Mouse (Mus musculus): Measurements from ENCODE around the gene Dcun1d3. TPM values are rescaled to one million over a fixed set of nuclear protein-coding genes. Genes with fewer than 3 reads are reported as not detected.

Dcun1d3 gene
- polyA plus RNA-seq, 1 experiment from 2014 or later: 17.7 TPM

DNA sequence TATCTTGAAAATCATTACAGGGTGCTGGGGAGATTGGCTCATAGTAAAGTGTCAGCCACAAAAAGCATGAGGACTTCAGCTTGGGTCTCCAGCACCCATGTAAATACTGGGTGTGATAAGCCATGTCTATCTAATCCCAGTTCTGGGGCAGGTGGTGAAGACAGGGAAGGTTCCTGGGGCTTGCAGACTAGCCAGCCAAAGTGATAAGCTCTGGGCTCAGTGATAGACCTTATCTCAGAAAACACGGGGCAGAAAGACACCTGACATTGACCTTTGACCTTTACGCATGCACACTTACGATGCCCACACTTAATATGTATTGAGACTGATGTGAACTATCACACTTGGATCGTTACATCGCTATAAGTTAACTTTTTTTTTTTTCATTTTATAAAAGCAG lies 31.6 kb downstream of the Dcun1d3 start:
- Histone ChIP-seq H3K9me3 (no peaks in the 10 kb centered on the region), H3K4me1 (replicated peaks) (peaks cover 22% of the 10 kb centered on the region), H3K9ac (no peak overlapping the region), H3K36me3 (peaks cover 10% of the 10 kb centered on the region), H3K27me3 (no peaks in the 10 kb centered on the region), H3K27ac (replicated peaks) (no peak overlapping the region), H3K4me3 (no peak overlapping the region), H3K4me2 (no peak overlapping the region)
- 93% methylated on average over 5 of the region's 5 CpGs for WGBS
- no peak for ATAC-seq (ENCODE audit: low read depth)

GRCm38 (mm10) chr7:119862167-119862566 lies 33.9 kb downstream of the Dcun1d3 start:
- H3K36me3 ChIP-seq: peaks cover 20% of the 10 kb centered on the region
- no peak overlapping the region for H3K4me2 ChIP-seq
- no peaks in the 10 kb centered on the region for H3K9me3 ChIP-seq
- no peaks in the 10 kb centered on the region for H3K27me3 ChIP-seq
- peak overlapping the region; percentile 72 for H3K27ac ChIP-seq (replicated peaks)
- 0 out of 2 replicates have a peak overlapping the region, but pooled peaks have one; percentile 53 for H3K9ac ChIP-seq
- ATAC-seq (ENCODE audit: low read depth): peak; percentile 62; the same call in 1 of the 2 replicates
- peaks cover 22% of the 10 kb centered on the region for H3K4me1 ChIP-seq (replicated peaks)
- whole genome bisulfite sequencing: 29% methylated on average over 1 of the region's 1 CpGs
- H3K4me3 ChIP-seq: no peak overlapping the region

DNA sequence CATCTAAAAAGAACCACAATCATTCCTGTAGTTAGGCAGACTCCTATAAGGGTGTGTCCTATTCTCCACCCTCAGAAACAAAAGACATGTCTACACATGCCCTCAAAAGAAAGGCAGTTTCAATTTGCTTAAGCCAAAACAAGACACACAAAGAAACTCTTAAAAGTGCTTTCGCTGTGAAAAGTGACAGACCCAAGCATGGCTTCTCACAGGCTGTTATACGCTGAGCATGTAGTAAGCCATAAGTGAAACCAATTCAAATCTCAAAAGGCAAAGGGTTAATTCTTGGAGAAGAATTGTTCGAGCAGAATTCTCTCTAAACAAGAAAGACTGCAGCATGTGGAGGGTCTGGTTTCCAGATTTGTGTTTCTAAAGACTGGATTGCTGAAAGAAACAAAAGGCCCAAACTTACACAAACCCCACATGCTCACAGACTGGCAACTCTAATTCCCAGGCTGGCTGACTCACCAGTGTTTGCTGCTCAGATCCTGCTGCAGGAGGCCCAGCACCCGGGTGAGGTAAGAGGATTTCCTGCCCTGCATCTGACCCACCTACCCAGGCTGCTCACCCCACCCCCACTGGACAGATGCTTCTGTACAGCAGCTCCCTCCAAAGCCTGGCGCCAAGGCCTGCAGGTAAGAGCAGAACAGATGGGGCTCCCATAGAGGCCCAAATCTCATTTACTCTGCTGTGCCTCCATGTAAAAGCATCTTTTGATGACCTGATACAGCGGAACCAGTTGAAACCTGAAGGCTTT lies 34.6 kb downstream of the Dcun1d3 start:
- H3K9me3 ChIP-seq: no peaks in the 10 kb centered on the region
- H3K4me2 ChIP-seq: no peak overlapping the region
- peak; percentile 81 for ATAC-seq (ENCODE audit: low read depth)
- peak overlapping the region; percentile 72 for H3K27ac ChIP-seq (replicated peaks)
- H3K4me3 ChIP-seq: no peak overlapping the region
- WGBS: 19% methylated on average over 6 of the region's 6 CpGs
- H3K36me3 ChIP-seq: peaks cover 24% of the 10 kb centered on the region
- H3K4me1 ChIP-seq (replicated peaks): peaks cover 22% of the 10 kb centered on the region
- H3K27me3 ChIP-seq: no peaks in the 10 kb centered on the region
- H3K9ac ChIP-seq: peak overlapping the region; percentile 53

DNA sequence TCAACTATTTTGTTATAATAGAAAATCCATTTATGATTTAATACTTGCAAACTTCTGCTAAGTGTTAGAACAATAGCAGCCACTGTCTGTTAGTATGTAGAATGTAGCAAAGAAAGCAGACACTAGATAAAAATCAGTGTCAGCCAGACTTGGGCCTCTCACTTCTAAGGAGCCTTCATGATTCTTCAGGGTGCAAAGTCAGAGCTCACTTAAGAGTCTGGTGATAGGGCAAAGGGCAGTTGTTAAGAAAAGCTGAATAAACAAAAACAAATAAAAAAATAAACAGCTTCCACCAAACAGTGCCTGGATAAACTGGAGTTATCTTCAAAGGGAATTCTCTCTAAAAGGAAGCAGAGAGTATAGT lies 35.1 kb downstream of the Dcun1d3 start:
- Histone ChIP-seq H3K4me3 (no peak overlapping the region), H3K27me3 (no peaks in the 10 kb centered on the region), H3K9ac (no peak overlapping the region), H3K36me3 (peaks cover 24% of the 10 kb centered on the region), H3K4me1 (replicated peaks) (peaks cover 22% of the 10 kb centered on the region), H3K4me2 (no peak overlapping the region), H3K9me3 (no peaks in the 10 kb centered on the region), H3K27ac (replicated peaks) (peak overlapping the region; percentile 72)
- ATAC-seq (ENCODE audit: low read depth): no peak

DNA sequence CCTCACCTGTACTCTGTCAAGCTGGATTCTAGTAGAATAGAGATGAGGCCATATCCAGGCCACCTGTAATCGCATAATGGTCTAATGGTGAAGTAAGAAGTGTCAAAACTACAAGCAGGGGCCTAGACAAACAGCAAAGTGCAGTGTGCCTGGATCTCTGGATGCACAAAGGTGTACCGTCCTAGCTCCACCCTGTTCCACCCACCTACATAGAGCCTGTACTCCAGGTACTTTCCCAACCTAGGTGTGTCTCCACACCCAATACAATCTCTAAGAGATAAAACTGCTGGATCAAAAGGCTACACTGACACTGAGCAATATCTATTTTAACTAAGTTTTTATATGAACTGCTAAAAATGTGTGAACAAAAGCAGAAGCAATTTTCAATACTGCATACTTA lies 35.5 kb downstream of the Dcun1d3 start:
- ATAC-seq (ENCODE audit: low read depth): no peak
- H3K4me3 ChIP-seq: no peak overlapping the region
- no peaks in the 10 kb centered on the region for H3K9me3 ChIP-seq
- 87% methylated on average over 2 of the region's 2 CpGs for WGBS
- no peak overlapping the region for H3K27ac ChIP-seq (replicated peaks)
- no peaks in the 10 kb centered on the region for H3K27me3 ChIP-seq
- H3K4me2 ChIP-seq: no peak overlapping the region
- H3K4me1 ChIP-seq (replicated peaks): peaks cover 22% of the 10 kb centered on the region
- H3K9ac ChIP-seq: no peak overlapping the region
- H3K36me3 ChIP-seq: peaks cover 24% of the 10 kb centered on the region

GRCm38 (mm10) chr7:119860116-119860515 lies 36.0 kb downstream of the Dcun1d3 start:
- WGBS: 89% methylated on average over 3 of the region's 3 CpGs
- Histone ChIP-seq H3K4me2 (no peak overlapping the region), H3K27ac (replicated peaks) (no peak overlapping the region), H3K4me3 (no peak overlapping the region), H3K9ac (no peak overlapping the region), H3K27me3 (no peaks in the 10 kb centered on the region), H3K4me1 (replicated peaks) (peaks cover 22% of the 10 kb centered on the region), H3K36me3 (peaks cover 24% of the 10 kb centered on the region), H3K9me3 (no peaks in the 10 kb centered on the region)
- no peak for ATAC-seq (ENCODE audit: low read depth)

DNA sequence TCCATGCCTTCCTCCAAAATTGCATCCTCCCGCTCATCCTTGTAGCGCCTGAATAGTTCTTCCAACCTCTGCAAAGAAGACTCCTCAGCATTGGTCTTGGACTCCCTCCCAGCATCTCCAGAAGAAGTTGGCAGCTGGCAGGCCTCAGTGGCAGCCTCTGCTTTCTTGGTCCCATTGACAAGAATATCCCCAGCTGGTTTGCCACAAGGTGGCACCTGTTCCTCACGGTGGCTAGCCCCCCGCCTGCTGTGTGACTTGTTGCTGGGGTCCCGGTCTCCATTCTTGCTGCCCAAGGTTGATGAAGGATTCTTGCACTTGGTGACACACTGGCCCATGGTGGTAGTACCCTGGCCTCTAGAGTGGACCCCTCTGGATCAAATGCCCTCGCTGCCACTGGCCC lies 36.6 kb downstream of the Dcun1d3 start:
- H3K36me3 ChIP-seq: peaks cover 24% of the 10 kb centered on the region
- no peak overlapping the region for H3K9ac ChIP-seq
- H3K9me3 ChIP-seq: no peaks in the 10 kb centered on the region
- no peak overlapping the region for H3K4me3 ChIP-seq
- 85% methylated on average over 6 of the region's 6 CpGs for WGBS
- no peak overlapping the region for H3K4me2 ChIP-seq
- ATAC-seq (ENCODE audit: low read depth): no peak
- H3K27ac ChIP-seq (replicated peaks): no peak overlapping the region
- H3K27me3 ChIP-seq: no peaks in the 10 kb centered on the region
- peaks cover 22% of the 10 kb centered on the region for H3K4me1 ChIP-seq (replicated peaks)

DNA sequence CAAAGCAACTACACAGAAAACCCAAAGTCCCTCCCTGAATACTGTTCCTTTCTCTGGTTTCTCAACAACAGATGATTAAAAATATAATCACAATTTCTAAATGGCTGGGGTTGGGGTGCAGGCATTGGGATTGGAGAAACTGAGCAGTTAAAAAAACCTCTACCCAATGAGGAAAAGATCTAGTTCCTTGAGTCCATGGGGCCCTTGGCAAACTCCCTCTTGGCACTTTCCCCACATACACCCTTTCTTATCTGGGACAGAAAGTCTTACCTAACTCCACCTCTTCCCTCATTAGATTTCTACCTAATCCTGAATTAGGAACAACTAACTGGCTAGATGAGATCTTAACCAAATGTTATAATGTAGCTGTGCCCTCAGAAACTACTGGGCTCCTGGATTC lies 41.1 kb downstream of the Dcun1d3 start:
- H3K36me3 ChIP-seq: peaks cover 35% of the 10 kb centered on the region
- H3K4me1 ChIP-seq (replicated peaks): no peaks in the 10 kb centered on the region
- H3K9me3 ChIP-seq: no peaks in the 10 kb centered on the region
- H3K27ac ChIP-seq (replicated peaks): no peak overlapping the region
- no peak for ATAC-seq (ENCODE audit: low read depth)
- H3K9ac ChIP-seq: no peak overlapping the region
- no peaks in the 10 kb centered on the region for H3K27me3 ChIP-seq
- H3K4me2 ChIP-seq: no peak overlapping the region
- H3K4me3 ChIP-seq: no peak overlapping the region

- Histone ChIP-seq H3K4me3 (no peak overlapping the region), H3K27me3 (no peaks in the 10 kb centered on the region), H3K4me2 (no peak overlapping the region), H3K9me3 (no peaks in the 10 kb centered on the region), H3K9ac (no peak overlapping the region), H3K4me1 (replicated peaks) (no peaks in the 10 kb centered on the region), H3K36me3 (peaks cover 31% of the 10 kb centered on the region), H3K27ac (replicated peaks) (no peak overlapping the region)
- WGBS: 99% methylated on average over 2 of the region's 2 CpGs
- no peak for ATAC-seq (ENCODE audit: low read depth)
Measured at GRCm38 (mm10) chr7:119854362-119854761, 41.7 kb downstream of the Dcun1d3 start.

- Histone ChIP-seq H3K4me1 (replicated peaks) (no peaks in the 10 kb centered on the region), H3K27ac (replicated peaks) (no peak overlapping the region), H3K4me2 (no peak overlapping the region), H3K9ac (no peak overlapping the region), H3K36me3 (peaks cover 23% of the 10 kb centered on the region), H3K4me3 (no peak overlapping the region), H3K27me3 (no peaks in the 10 kb centered on the region), H3K9me3 (no peaks in the 10 kb centered on the region)
- WGBS: 100% methylated on average over 1 of the region's 1 CpGs
- ATAC-seq (ENCODE audit: low read depth): no peak
Measured at GRCm38 (mm10) chr7:119853186-119853585, 42.9 kb downstream of the Dcun1d3 start.

- H3K4me2 ChIP-seq: no peak overlapping the region
- peaks cover 18% of the 10 kb centered on the region for H3K36me3 ChIP-seq
- H3K27me3 ChIP-seq: no peaks in the 10 kb centered on the region
- H3K4me1 ChIP-seq (replicated peaks): no peaks in the 10 kb centered on the region
- no peak overlapping the region for H3K9ac ChIP-seq
- no peak overlapping the region for H3K27ac ChIP-seq (replicated peaks)
- H3K9me3 ChIP-seq: no peaks in the 10 kb centered on the region
- ATAC-seq (ENCODE audit: low read depth): no peak
- no peak overlapping the region for H3K4me3 ChIP-seq
Measured at GRCm38 (mm10) chr7:119852494-119852893, 43.6 kb downstream of the Dcun1d3 start.

- Histone ChIP-seq H3K4me1 (replicated peaks) (no peaks in the 10 kb centered on the region), H3K27me3 (no peaks in the 10 kb centered on the region), H3K9ac (no peak overlapping the region), H3K4me3 (no peak overlapping the region), H3K4me2 (no peak overlapping the region), H3K36me3 (peaks cover 11% of the 10 kb centered on the region; the same call in 1 of the 2 replicates), H3K9me3 (no peaks in the 10 kb centered on the region), H3K27ac (replicated peaks) (no peak overlapping the region)
- WGBS: 86% methylated on average over 5 of the region's 5 CpGs
- ATAC-seq (ENCODE audit: low read depth): no peak
Measured at GRCm38 (mm10) chr7:119850737-119851136, 45.4 kb downstream of the Dcun1d3 start.

GRCm38 (mm10) chr7:119849096-119849495 lies 47.0 kb downstream of the Dcun1d3 start:
- H3K4me2 ChIP-seq: no peak overlapping the region
- H3K4me3 ChIP-seq: no peak overlapping the region
- no peaks in the 10 kb centered on the region for H3K27me3 ChIP-seq
- no peaks in the 10 kb centered on the region for H3K9me3 ChIP-seq
- no peak overlapping the region for H3K27ac ChIP-seq (replicated peaks)
- 3% methylated on average over 1 of the region's 1 CpGs for WGBS
- ATAC-seq (ENCODE audit: low read depth): no peak
- no peak overlapping the region for H3K9ac ChIP-seq
- peaks cover 10% of the 10 kb centered on the region; the same call in 1 of the 2 replicates for H3K36me3 ChIP-seq
- no peaks in the 10 kb centered on the region for H3K4me1 ChIP-seq (replicated peaks)

Measured in neural tube, embryonic 13.5 days (tissue).